Mouse (Mus musculus): ENCODE data around the gene Zfyve27. TPM values are rescaled to one million over a fixed set of nuclear protein-coding genes. Genes with fewer than 3 reads are reported as not detected.

Zfyve27 gene
- polyA plus RNA-seq, 1 experiment = 25.0 TPM

DNA sequence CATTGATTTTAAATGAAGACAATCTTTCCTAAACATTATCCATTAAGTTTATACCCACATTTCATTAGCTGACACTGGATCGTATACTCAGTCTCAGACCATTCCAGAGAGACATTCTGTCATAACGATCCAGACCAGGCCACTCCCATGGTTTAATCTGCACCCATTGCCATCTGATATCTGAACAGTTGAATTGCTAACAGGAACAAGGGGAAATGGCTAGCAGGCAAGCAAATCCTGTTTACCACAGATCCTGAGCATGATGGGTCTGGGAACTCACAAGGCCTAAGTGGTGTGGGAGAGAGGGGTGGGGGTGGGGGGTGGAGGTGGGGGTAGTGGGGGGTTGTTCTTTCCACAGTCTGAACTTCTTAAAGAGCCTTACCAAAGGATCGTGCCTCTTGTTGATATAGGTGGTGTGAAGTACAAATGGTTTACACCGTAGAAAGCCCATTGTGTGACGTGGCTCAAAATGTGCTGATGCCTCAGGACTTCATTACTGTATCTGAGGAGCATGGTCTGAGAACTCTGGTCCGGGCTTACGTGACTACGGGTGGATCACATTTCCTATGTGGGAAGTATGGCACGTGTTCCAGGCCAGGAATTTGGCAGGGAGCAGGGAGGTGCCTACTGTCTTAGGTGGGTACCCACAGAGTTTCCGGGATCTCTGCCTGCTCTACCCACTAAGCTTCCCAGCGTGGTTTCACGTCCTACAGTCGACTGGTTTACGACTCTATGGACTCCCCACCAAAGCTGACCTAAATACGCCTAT is 25.1 kb upstream of the Zfyve27 start:
- TF ChIP-seq EP300 (IDR thresholded peaks at IDR 0.05; ENCODE audit: insufficient read depth, low read depth, low read length) = no peak
- no peak for TF ChIP-seq CTCF (IDR thresholded peaks at IDR 0.05; ENCODE audit: low read depth, low read length)
- TF ChIP-seq POLR2A (IDR thresholded peaks at IDR 0.05; ENCODE audit: insufficient read depth, low read length) = no peak
- Histone ChIP-seq H3K27ac (ENCODE audit: insufficient read depth, low read length) (peak overlapping the region; percentile 30), H3K9me3 (replicated peaks; ENCODE audit: control insufficient read depth, insufficient read depth, low read length, poor library complexity, severe bottlenecking) (no peaks in the 10 kb centered on the region), H3K4me3 (ENCODE audit: low read depth, low read length) (no peak overlapping the region), H3K9ac (ENCODE audit: low read depth, poor library complexity, severe bottlenecking) (no peak overlapping the region), H3K27me3 (ENCODE audit: control insufficient read depth, insufficient read depth, low read length, poor library complexity, severe bottlenecking) (no peaks in the 10 kb centered on the region), H3K4me1 (ENCODE audit: control insufficient read depth, insufficient read depth, low read length) (no peaks in the 10 kb centered on the region), H3K36me3 (ENCODE audit: control insufficient read depth, insufficient read depth, low read length, poor library complexity, severe bottlenecking) (no peaks in the 10 kb centered on the region)

DNA sequence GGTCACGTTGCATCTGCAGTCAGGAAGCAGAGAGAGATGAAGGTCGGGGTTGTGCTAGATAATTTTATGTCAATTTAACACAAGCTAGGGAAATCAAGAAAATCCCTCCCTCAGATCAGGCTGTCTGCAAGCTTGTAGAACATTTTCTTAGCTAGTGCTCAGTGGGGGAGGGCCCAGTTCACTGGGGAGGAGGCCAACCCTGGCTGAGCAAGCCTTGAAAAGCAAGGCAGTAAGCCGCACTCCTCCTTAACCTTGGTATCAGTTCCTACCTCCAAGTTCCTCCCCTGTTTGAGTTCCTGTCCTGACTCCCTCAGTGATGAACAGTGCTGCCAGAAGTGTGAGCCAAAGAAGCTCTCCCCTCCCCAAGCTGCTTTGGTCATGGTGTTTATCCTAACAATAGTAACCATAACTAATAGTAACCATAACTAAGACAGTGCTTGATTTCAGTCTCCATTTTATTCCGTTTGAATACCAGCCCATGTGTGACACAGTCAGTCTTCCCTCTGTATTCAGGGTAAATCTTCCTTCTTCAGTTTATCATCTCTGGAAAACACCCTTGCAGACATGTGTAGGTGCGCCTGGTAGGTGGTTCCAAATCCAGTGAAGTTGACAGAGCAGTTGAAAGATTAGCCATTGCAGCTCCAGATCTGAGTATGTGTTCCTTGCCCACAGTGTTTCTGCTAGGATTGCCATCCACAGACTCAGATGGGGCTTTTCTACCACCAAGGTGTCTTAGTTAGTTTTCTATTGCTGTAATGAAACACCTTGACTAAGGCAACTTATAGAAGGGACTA is 23.8 kb upstream of the Zfyve27 start:
- Histone ChIP-seq H3K4me3 (ENCODE audit: low read depth, low read length) (no peak overlapping the region), H3K36me3 (ENCODE audit: control insufficient read depth, insufficient read depth, low read length, poor library complexity, severe bottlenecking) (no peaks in the 10 kb centered on the region), H3K9me3 (replicated peaks; ENCODE audit: control insufficient read depth, insufficient read depth, low read length, poor library complexity, severe bottlenecking) (no peaks in the 10 kb centered on the region), H3K27me3 (ENCODE audit: control insufficient read depth, insufficient read depth, low read length, poor library complexity, severe bottlenecking) (no peaks in the 10 kb centered on the region), H3K9ac (ENCODE audit: low read depth, poor library complexity, severe bottlenecking) (no peak overlapping the region), H3K4me1 (ENCODE audit: control insufficient read depth, insufficient read depth, low read length) (no peaks in the 10 kb centered on the region), H3K27ac (ENCODE audit: insufficient read depth, low read length) (peak overlapping the region; percentile 10; the same call in 1 of the 2 replicates)
- no peak for TF ChIP-seq POLR2A (IDR thresholded peaks at IDR 0.05; ENCODE audit: insufficient read depth, low read length)
- no peak for TF ChIP-seq CTCF (IDR thresholded peaks at IDR 0.05; ENCODE audit: low read depth, low read length)
- TF ChIP-seq EP300 (IDR thresholded peaks at IDR 0.05; ENCODE audit: insufficient read depth, low read depth, low read length) = no peak

DNA sequence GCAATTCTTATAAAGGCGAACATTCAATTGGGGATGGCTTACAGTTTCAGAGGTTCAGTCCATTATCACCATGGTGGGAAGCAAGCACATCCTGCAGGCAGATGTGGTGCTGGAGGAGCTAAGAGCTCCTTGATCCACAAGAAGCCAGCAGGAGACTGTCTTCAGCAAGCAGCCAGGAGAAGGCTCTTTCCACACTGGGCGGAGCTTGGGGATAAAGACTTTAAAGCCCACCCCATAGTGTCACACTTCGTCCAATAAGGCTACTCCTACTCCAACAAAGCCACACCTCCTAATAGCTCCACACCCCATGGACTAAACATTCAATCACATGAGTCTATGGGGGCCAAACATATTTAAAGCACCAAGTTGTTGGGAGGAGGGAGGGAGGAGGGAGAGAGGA is 21.8 kb upstream of the Zfyve27 start:
- TF ChIP-seq CTCF (IDR thresholded peaks at IDR 0.05; ENCODE audit: low read depth, low read length) (no peak), EP300 (IDR thresholded peaks at IDR 0.05; ENCODE audit: insufficient read depth, low read depth, low read length) (no peak), POLR2A (IDR thresholded peaks at IDR 0.05; ENCODE audit: insufficient read depth, low read length) (peak; percentile 74)
- Histone ChIP-seq H3K9ac (ENCODE audit: low read depth, poor library complexity, severe bottlenecking) (no peak overlapping the region), H3K4me3 (ENCODE audit: low read depth, low read length) (peak overlapping the region; percentile 23; the same call in 1 of the 2 replicates), H3K27me3 (ENCODE audit: control insufficient read depth, insufficient read depth, low read length, poor library complexity, severe bottlenecking) (no peaks in the 10 kb centered on the region), H3K27ac (ENCODE audit: insufficient read depth, low read length) (peak overlapping the region; percentile 84), H3K36me3 (ENCODE audit: control insufficient read depth, insufficient read depth, low read length, poor library complexity, severe bottlenecking) (no peaks in the 10 kb centered on the region), H3K9me3 (replicated peaks; ENCODE audit: control insufficient read depth, insufficient read depth, low read length, poor library complexity, severe bottlenecking) (no peaks in the 10 kb centered on the region), H3K4me1 (ENCODE audit: control insufficient read depth, insufficient read depth, low read length) (no peaks in the 10 kb centered on the region)

DNA sequence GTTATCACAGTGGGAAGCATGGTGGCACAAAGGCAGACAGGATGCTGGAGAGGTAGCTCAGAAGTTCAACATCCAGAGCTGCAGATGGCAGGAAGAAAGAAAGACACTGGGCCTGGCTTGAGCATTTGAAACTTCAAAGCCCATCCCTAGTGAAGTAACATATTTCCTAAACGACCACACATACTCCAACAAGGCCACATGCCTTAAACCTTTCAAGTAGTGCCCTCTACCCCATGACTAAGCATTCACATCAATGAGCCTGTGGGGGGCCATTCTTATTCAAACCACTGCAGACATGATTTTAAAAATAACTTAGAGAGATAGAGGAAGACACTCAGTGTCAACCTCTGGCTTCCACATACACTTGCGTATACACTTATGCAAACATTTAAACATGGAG is 21.0 kb upstream of the Zfyve27 start:
- no peaks in the 10 kb centered on the region for H3K27me3 ChIP-seq (ENCODE audit: control insufficient read depth, insufficient read depth, low read length, poor library complexity, severe bottlenecking)
- no peak overlapping the region for H3K9ac ChIP-seq (ENCODE audit: low read depth, poor library complexity, severe bottlenecking)

DNA sequence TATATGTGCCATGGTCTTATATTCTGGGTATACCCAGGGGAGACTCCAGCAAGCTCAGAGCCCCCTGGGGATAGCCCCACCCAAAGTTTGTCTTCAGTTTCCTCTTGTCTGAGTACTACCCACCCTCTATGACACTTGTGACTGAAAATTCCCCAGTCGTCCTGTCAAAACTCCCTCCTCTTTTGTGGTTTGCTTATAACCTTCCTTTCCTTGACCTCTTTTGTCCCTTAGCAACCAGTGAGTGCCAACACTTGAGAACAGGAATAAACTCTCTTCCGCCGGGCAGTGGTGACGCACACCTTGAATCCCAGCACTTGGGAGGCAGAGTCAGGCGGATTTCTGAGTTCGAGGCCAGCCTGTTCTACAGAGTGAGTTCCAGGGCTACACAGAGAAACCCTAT is 19.7 kb upstream of the Zfyve27 start:
- Histone ChIP-seq H3K4me1 (ENCODE audit: control insufficient read depth, insufficient read depth, low read length) (no peaks in the 10 kb centered on the region), H3K4me3 (ENCODE audit: low read depth, low read length) (no peak overlapping the region), H3K27ac (ENCODE audit: insufficient read depth, low read length) (peak overlapping the region; percentile 40; the same call in 1 of the 2 replicates), H3K27me3 (ENCODE audit: control insufficient read depth, insufficient read depth, low read length, poor library complexity, severe bottlenecking) (no peaks in the 10 kb centered on the region), H3K9ac (ENCODE audit: low read depth, poor library complexity, severe bottlenecking) (no peak overlapping the region), H3K9me3 (replicated peaks; ENCODE audit: control insufficient read depth, insufficient read depth, low read length, poor library complexity, severe bottlenecking) (no peaks in the 10 kb centered on the region), H3K36me3 (ENCODE audit: control insufficient read depth, insufficient read depth, low read length, poor library complexity, severe bottlenecking) (no peaks in the 10 kb centered on the region)
- TF ChIP-seq CTCF (IDR thresholded peaks at IDR 0.05; ENCODE audit: low read depth, low read length) (no peak), EP300 (IDR thresholded peaks at IDR 0.05; ENCODE audit: insufficient read depth, low read depth, low read length) (no peak), POLR2A (IDR thresholded peaks at IDR 0.05; ENCODE audit: insufficient read depth, low read length) (no peak)

More for the DNA sequence above, 21.0 kb upstream of the Zfyve27 start:
- H3K36me3 ChIP-seq (ENCODE audit: control insufficient read depth, insufficient read depth, low read length, poor library complexity, severe bottlenecking) = no peaks in the 10 kb centered on the region
- H3K4me1 ChIP-seq (ENCODE audit: control insufficient read depth, insufficient read depth, low read length) = no peaks in the 10 kb centered on the region
- H3K9me3 ChIP-seq (replicated peaks; ENCODE audit: control insufficient read depth, insufficient read depth, low read length, poor library complexity, severe bottlenecking) = no peaks in the 10 kb centered on the region
- no peak overlapping the region for H3K4me3 ChIP-seq (ENCODE audit: low read depth, low read length)
- no peak for TF ChIP-seq EP300 (IDR thresholded peaks at IDR 0.05; ENCODE audit: insufficient read depth, low read depth, low read length)
- H3K27ac ChIP-seq (ENCODE audit: insufficient read depth, low read length) = peak overlapping the region; percentile 84
